Mouse (Mus musculus): ENCODE results near the gene Gm49322. TPM values are rescaled to one million over a fixed set of nuclear protein-coding genes. Genes with fewer than 3 reads are reported as not detected.
"Not testable (repeated sequence)": the region's sequence is repeated elsewhere in the genome, so short reads cannot be mapped to it uniquely, and the experiment has no call there.

Gene Gm49322
- total RNA-seq, 2 experiments from 2014 or later = 2.6 to 2.8 TPM

DNA sequence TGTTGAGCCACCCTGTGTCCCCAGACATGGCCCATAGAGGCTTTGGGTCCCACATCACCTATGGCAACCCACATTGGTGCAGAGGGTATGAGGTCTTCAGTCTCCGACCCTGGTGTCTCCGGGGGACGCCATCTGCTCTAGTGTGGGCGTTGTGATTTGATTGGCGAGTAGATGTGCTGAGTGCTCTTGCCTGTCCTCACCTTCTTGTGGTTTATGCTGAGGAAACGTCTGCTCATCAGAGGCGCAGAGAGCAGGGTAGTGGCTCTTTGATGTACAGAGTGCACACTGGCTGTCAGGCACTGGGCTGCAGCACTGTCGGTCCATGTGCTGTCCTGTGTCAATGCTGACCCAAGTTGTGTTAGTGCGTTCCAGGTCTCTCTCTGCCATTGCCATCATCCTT is 23.1 kb downstream of the Gm49322 start:
- intact Hi-C loops (cut with DNase I) = no loop called here
- DNase-seq (ENCODE audit: low spot score in 2 of 2) = no peak

DNA sequence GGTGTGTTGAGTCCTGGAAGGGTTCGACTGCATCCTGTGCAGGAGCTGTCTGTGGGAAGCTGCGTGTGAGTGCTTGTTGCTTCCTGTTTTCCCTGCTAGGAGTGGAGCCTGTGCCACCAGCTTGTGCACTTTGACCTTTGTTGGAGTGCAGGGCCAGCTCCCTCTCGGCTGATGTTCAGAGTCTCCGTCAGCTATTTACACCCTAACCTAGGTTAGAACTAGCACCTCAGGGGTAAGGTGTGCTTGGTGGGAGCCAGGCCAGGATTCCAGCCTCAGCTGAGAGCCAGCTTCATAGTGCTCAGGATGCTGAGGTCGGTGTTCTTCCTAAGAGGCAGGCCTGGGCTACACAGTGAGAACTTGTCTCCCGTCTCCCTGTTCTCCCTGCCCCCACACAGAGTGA is 29.5 kb downstream of the Gm49322 start:
- DNase-seq (ENCODE audit: low spot score in 2 of 2) = no peak
- intact Hi-C loops (cut with DNase I) = no loop called here

DNA sequence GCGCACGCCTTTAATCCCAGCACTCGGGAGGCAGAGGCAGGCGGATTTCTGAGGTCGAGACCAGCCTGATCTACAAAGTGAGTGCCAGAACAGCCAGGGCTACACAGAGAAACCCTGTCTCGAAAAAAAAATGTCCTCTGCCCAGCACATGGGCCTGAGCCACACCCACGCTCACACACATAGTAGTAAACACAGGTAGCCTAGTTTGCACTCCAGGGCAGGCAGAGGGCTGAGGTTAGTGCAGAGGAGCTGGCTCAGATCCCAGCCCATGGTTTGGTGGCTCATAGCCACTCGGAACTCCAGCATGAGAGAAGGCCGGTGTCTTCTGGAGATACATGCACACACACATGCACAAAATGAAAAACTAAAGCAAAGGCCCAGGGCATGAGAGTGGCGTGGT is 41.1 kb downstream of the Gm49322 start:
- DNase-seq (ENCODE audit: low spot score in 2 of 2) = no peak
- intact Hi-C loops (cut with DNase I) = no loop called here

DNA sequence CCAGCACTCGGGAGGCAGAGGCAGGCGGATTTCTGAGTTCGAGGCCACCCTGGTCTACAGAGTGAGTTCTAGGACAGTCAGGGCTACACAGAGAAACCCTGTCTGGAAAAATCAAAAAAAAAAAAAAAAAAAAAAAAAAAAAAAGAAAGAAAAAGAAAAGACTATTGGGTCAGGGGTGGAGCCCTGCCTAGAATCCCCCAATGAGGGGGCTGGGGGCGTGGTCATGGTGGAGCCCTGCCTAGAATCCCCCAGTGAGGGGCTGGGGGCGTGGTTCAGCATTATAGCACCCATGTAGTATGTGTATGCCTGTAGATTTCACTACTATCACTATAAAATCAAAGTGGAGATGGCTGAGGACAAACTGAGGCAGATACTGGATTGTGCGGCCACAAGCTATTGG is 44.1 kb downstream of the Gm49322 start:
- DNase-seq (ENCODE audit: low spot score in 2 of 2); intact Hi-C loops (cut with DNase I): not testable (repeated sequence)

DNA sequence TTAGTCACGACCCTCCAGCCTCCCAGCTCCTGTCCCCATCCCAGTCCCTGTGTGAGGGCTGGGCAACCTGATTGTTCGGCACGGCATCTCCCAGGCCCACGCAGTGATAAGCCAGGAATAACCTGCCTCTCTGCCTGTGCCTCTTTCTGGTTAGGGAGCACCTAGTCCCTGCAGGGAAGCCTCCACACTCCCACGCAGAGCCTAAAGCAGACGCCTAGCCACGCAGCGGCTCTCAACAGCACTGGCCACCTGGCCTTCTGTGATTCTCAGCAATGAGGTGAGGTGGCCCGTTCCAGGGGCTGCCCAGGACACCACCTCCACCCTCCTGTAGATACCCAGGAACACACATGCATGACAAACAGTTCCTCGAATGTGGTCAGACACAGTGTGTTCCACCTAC is 44.6 kb downstream of the Gm49322 start:
- intact Hi-C loops (cut with DNase I) = no loop called here

DNA sequence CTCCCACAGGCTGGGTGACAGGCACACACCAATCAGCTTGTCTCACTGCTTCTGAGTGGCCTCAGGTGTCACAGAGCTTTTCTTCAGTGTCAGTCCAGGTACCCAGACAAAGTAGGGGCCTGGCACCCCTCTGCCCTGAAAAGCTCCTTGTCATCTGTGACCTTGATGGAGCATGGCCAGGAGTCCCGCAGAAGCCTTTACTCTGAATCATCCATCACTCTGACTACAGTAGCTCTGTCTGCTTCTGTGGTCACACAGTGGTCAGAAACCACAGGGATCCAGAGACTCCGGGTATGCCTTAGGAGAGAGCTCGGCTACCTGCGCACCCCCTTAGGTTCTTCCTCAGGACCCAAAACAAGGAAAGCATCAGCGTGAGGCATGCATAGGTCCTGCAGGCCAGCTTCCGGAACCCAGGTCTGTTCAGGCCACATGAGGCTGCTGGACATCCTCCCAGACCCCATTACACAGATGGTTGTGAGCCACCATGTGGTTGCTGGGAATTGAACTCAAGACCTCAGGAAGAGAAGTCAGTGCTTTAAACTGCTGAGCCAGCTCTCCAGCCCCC is 47.4 kb downstream of the Gm49322 start:
- DNase-seq (ENCODE audit: low spot score in 2 of 2) = no peak
- intact Hi-C loops (cut with DNase I) = no loop called here

More for the DNA sequence above, 44.6 kb downstream of the Gm49322 start:
- DNase-seq (ENCODE audit: low spot score in 2 of 2) = peak in 1 of 2 experiments; percentile 72

DNA sequence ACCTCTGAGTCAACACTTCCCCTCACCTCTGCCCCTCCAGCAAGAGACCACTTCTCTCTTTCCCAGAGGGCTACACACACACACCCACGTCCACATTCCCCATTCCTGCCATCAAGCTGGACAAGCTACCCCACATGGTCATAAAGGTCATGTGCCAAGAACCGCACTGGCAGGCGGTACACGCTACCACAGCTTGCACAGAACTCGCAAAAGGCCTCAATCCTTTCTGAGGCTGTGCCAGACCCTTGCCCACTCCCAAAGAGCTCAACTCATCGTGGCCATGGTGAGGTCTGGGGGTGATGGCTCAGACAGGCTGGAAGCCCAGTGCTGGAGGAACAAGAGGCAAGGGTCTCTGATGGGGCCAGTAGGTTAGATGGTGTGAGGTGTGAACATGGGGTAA is 49.0 kb downstream of the Gm49322 start:
- intact Hi-C loops (cut with DNase I) = no loop called here
- no peak for DNase-seq (ENCODE audit: low spot score in 2 of 2)

DNA sequence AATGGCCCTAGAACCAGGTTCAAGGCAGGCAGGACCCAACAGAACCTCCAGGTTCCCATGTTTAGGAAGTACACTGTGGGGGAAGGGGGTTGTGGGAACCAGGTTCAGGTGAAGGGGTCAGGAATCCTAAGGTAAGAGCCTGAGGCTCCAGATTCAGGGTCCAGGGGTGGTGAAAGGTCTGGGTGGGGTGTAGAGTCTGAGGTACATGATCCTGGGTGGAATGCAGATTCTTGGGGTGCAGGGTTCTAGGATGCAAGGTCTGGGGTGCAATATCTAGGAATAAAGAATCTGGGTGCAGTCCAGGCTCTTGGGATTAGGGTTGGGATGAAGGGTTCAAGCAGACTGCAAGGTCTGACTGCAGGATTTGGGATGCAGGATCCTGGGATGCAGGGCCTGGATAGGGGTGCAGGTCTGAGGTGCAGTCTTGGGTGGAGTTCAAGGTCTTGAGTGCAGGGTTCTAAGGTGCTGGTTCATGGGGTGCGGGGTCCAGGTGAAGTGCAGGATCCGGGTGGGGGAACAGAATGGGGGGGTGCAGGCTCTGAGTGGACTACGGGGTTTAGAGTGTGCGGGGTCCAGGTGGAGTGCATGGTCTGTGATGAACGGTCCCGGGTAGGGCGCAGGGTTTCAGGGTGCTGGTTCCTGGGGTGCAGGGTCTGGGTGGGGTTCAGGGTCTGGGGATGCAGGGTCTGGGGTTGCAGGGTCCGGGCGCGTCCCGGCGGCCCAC is 49.7 kb downstream of the Gm49322 start:
- no peak for DNase-seq (ENCODE audit: low spot score in 2 of 2)
- intact Hi-C loops (cut with DNase I) = loop anchor here (2.0 kb wide), 1 partner anchor 19 kb away; no protein-coding TSS in a partner anchor

DNA sequence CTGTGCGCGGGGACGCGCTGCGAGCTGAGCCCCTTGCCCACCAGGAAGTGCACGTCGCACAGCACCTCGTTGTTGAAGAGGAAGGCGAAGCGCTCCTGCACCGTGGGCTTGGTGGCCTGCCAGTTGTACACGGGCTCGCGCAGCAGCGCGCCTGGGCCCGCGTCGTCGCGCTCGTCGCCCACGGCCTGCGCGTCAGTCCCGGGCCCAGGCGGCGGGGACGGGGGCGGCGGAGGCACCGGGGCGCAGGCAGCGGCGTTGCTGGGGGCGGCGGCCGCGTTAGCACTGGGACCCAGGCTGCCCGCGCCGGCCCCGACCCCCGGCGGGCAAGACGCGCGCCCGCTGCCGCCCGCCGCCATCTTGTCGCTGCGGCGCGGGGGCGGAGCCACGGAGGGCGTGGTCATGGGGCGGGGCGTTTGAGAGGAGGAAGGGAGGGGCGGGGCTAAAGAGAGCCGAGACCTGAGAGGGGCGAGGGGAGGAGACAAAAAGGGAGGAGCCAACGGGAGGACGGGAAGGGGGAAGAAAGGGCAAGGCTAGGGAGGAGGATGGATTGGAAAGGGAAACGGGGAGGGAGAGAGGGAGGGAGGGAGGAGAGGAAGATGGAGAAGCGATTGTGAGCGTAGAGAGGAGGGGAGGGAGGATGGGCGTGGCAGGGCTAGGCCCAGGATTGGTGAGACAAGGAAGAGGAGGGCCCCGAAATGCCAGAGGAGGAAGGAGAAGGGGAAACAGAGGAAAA is 50.5 kb downstream of the Gm49322 start:
- intact Hi-C loops (cut with DNase I) = loop anchor here (2.0 kb wide), 1 partner anchor 19 kb away; no protein-coding TSS in a partner anchor
- DNase-seq (ENCODE audit: low spot score in 2 of 2) = peak; percentile 94

DNA sequence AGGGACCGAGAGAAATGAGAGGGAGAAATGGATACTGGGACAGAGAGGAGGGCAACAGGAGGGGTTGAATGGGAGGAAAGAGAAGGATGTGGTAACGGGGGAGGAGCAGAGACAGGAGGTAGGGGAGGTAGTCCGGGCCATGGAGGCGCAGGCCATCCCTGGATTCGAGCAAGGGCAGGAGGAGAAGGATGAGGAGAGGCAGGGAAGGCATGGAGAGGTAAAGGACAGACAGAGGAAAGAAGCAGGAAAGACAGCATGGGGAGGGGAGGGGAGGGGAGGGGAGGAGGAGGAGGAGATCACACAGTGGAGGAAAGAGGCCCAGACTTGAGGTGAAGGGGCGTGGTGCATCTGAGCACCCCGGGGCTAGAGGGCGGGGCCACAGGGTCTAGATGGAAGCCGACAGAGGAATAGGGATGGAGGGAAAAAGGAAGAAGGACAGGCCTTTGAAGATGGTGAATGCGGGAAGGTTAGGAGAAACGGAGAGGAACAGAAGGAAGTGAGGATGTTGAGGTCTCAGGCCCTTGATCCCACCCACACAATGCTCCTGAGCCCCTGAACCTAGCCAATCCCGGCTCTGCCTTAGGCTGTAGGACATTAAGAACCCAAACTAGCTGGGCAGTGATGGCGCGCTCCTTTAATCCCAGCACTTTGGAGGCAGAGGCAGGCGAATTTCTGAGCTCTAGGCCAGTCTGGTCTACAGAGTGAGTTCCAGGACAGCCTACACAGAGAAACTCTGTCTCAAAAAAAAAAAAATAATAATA is 51.2 kb downstream of the Gm49322 start, which contains the start of gene Btbd2:
Gene Btbd2 (minus strand): TSS at position 209 of the 761 bp plus-strand sequence.
- no peak for DNase-seq (ENCODE audit: low spot score in 2 of 2)
- intact Hi-C loops (cut with DNase I) = loop anchor here (2.0 kb wide), 1 partner anchor 18 kb away; no protein-coding TSS in a partner anchor

DNA sequence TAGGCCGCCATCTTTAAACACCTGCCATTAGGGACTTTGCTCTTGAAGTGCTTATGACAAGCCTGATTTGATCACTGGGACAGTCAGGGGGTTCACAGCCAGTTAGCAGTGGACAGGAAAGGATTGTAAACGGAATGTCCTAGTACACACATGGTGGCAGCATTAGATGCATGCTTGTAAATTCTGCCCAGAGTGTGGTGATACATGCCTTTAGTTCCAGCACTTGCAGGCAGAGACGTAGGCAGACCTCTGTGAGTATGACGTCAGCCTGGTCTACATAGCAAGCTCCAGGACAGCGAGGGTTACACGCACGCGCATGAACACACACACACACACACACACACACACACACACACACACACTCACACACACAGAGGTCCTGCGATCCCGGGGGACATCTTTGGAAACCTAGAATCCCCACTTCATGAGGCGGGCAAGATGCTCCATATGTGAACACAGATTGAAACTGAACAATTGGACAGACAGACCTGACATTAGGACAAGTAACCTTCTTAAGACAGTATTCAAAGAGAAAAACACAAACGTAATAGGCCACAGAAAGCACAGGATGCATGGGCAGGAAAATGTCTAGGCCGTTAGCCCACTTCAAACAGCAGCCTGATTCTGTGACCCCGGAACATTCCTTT is 52.5 kb downstream of the Gm49322 start:
- no peak for DNase-seq (ENCODE audit: low spot score in 2 of 2)
- intact Hi-C loops (cut with DNase I) = no loop called here

DNA sequence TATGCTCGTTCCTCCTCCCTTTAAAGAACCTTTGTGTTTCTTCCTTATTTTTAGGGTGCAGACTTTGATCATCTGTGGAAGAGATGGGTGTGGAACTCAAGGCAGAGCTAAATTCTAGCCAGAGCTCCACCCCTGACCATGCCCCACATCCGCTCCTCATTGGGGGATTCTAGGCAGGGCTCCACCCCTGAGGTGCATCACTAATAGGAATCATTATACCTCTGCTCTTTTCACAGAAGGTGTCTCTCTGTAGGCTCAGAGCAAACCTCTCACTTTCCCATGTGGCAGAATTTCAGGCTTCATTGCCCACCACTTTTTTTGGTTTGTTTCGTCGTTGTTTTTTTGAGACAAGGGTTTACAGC is 53.0 kb downstream of the Gm49322 start:
- intact Hi-C loops (cut with DNase I) = loop anchor here (1.0 kb wide), 1 partner anchor 25 kb away; no protein-coding TSS in a partner anchor
- no peak for DNase-seq (ENCODE audit: low spot score in 2 of 2)

DNA sequence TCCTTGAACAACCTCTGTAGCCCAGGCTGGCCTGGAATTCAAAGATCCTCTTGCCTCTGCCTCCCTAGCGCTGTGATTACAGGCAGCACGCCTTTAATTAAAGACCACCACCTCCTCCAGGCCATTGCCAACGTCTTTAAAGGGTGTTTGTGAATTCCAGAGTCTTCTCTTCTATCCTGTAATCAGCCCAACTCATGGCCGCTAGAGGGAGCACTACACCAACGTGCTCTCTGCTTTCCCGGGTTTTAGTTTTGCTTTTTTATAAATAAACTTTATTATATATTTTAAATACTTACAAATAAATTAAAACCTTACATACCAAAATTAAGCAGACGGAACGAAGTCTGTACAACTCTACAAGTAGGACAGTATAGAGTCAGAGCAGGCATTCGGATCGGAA is 53.4 kb downstream of the Gm49322 start:
- intact Hi-C loops (cut with DNase I) = loop anchor here (1.0 kb wide), 1 partner anchor 25 kb away; no protein-coding TSS in a partner anchor
- peak; percentile 75 to 86 for DNase-seq (ENCODE audit: low spot score in 2 of 2)

DNA sequence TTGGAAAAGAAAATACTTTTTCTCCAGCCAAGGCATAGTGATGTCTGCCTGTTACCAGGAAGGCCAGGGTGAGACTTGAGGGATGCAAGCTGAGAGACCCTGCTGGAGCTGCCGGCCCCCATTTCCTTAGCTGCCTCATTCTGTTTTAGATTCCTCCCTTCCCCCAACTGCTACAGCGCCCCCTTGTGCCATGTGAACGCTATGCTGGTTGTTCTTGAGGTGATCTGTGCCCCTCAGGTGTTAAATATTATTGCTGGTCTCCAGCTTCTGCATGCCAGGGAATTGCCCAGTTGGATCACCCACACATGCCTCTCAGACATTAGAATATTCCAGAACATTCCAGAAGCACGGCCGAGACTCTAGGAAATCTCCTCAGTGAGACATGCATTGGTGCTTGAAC is 55.3 kb downstream of the Gm49322 start:
- DNase-seq (ENCODE audit: low spot score in 2 of 2) = no peak
- intact Hi-C loops (cut with DNase I) = no loop called here

DNA sequence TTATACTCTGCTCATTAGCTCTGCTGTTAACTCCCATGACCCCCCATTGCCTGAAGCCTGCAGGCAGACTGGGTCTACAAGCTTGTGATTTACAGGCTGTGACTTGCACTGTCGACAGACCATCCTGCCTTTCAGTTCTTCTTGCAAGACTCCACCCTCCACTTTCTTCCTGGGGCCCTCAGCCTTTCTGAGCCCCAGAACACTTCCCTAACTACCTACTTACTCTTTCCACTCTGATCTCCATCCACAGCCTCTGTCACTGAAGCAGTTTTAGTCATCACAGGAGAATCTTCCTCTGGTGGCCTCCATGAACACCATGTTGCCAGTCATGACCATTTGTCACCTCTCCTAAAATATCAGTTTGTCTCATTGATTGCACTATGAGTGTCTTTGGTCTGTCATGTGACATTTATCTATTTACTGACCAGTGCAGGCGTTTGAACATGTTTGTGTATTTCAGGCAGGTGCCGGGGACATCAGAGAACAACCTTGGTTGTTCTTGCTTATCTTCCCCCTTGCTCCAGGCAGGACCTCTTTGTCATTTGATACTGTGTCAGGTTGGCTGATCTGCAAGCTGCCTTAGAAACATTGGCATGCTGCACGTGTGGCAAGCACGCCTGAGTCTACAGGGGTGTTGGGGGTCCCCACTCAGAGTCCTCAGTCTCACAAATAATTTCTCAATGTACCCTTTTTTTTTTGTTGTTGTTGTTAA is 57.8 kb downstream of the Gm49322 start:
- DNase-seq (ENCODE audit: low spot score in 2 of 2) = no peak
- intact Hi-C loops (cut with DNase I) = no loop called here

DNA sequence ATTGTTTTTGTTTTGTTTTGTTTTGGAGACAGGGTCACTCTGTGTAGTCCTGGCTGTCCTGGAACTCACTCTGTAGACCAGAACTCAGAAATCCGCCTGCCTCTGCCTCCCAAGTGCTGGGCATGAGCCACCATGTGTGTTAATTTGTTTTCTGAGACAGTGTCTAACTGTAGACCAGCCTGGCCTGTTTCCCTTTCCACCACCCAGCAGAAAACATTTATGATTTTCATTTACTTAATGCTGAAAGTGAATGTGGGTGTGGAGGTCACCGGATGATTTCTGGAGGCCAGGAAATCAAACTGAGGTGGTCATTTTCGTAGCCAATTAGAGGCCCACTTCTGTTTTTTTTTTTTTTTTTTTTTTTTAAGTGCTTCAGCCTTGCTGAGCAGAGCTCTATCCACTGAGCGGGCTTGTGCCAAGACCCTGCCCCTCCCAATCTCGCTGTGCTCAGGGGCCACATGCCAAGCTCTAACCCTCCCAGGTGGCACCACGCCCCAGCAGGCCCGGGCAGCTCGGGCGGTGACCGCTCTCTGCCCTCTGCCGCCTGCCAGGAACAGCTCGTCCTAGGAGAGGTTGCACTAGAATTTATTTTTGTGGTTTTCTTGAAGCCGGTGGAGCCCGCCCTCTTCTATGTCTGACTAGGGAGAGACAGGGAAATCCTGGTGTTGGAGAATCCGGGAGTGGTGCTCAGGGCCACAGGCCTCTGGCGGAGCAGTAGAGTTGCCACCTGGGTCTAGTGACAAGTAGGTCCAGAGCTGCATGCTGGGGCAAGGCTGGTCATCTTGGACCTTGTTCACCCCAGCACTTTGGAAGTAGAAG is 58.6 kb downstream of the Gm49322 start:
- intact Hi-C loops (cut with DNase I) = no loop called here
- DNase-seq (ENCODE audit: low spot score in 2 of 2) = peak; percentile 39 to 77

DNA sequence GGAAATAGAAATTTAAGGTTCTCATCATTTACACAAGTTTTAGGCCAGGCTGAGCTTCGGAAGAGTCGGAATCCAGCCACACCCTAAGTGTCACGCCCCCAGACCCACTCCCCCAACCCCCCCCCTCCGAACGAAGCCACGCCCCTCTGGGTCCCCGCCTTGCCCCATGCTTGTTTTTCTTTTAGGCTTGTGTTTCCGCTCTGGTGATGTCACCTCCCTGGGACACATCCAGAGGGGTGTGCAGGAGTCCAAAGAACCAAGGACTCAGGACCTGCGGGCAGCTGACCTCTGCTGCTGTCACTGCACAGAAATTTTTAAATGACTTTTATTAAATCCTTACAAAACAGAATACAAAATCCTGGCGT is 59.2 kb downstream of the Gm49322 start:
- no peak for DNase-seq (ENCODE audit: low spot score in 2 of 2)
- intact Hi-C loops (cut with DNase I) = no loop called here

Data from left cerebral cortex, postnatal 14 days (tissue).